Mouse (Mus musculus): ENCODE data around the gene Kcnk5. TPM values are rescaled to one million over a fixed set of nuclear protein-coding genes. Genes with fewer than 3 reads are reported as not detected.

Gene Kcnk5
- total and polyA plus RNA-seq, 3 experiments: 8.7 to 12.5 (median 11.7) TPM

DNA sequence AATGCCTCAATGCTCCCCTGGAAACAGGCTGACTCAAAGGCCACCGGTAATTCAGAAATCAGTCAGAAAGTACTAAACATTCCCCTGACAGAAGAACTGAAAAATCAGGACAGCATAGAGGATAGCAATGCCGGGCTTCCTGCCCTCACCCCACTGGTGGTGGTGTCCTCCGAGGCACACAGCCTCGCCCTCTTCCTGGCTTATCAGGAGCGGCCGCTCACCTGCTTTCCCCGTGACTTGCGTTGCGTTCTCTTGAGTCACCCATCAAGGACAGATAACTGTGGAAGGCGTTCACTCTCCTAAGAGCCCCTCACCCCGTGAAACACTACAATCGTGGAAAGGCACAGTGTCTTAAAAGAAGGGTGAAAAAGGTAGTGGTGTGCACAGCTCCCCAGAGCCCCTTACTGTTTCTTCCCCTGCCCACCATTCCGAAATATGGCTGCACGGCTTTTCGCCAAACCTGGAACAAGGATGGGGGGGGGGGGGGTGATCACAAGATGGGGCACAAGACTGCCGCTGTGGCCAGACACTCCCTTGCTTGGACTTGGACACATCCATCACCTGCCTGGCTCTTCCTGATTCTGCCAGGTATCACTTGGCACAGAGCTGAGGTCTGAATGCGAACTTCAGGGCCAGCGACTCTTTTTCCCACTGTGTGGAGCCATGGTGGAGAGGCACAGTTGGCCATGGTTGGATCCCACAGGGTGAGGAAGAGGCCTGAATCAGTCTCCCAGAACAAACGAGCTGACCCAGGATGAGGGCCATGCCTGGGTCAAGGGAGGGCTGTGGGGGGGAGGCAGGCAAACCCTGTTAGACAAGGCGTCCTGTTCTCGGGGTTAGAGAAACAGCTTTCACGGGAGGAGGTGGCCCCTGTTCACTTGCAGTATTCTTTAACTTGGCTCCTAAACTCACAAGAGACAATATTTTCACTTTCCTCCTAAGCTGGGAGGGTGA, 32.2 kb downstream of the Kcnk5 start:
- H3K36me3 ChIP-seq (replicated peaks in 1 of 2; ENCODE audit: control insufficient read depth in 1 of 2, insufficient read depth in 1 of 2, low read length in 1 of 2): peaks cover 23 to 66% of the 10 kb centered on the region in 2 experiments
- no peak overlapping the region for H3K4me2 ChIP-seq (ENCODE audit: insufficient read depth, low read depth, poor library complexity, severe bottlenecking)
- H3K27me3 ChIP-seq (replicated peaks): no peaks in the 10 kb centered on the region
- no peak overlapping the region for H3K9ac ChIP-seq (ENCODE audit: insufficient read depth, low read depth)
- H3K27ac ChIP-seq (ENCODE audit: insufficient read depth, low read depth): no peak overlapping the region
- dilution Hi-C loops (cut with MboI; ENCODE audit: extremely low pct_ligation_motif_present, extremely low pct_unique_long_range_greater_than_20kb, low sequenced_read_pairs) (no loop called here), in situ Hi-C loops (cut with MboI; ENCODE audit: low pct_ligation_motif_present, low pct_unique_long_range_greater_than_20kb, low sequenced_read_pairs) (no loop called here)
- peaks cover 0 to 21% of the 10 kb centered on the region in 2 experiments; a peak in 1 of 4 replicates for H3K4me1 ChIP-seq (ENCODE audit: control insufficient read depth in 1 of 2, insufficient read depth in 2 of 2)
- H3K9me3 ChIP-seq (replicated peaks; ENCODE audit: low read length): no peaks in the 10 kb centered on the region
- TF ChIP-seq RCOR1 (conservative IDR thresholded peaks at IDR 0.05; ENCODE audit: low read depth, low read length) (no peak), MAZ (IDR thresholded peaks at IDR 0.05; ENCODE audit: low read depth, low read length) (no peak), JUND (conservative IDR thresholded peaks at IDR 0.05; ENCODE audit: low read depth, low read length) (no peak), SIN3A (IDR thresholded peaks at IDR 0.05; ENCODE audit: low read length) (no peak), CHD2 (IDR thresholded peaks at IDR 0.05; ENCODE audit: low read length) (no peak), ZC3H11A (IDR thresholded peaks at IDR 0.05; ENCODE audit: low read depth, low read length) (no peak), ZMIZ1 (IDR thresholded peaks at IDR 0.05; ENCODE audit: low read depth, low read length) (no peak), ETS1 (conservative IDR thresholded peaks at IDR 0.05; ENCODE audit: low read depth, low read length) (no peak), ZNF384 (IDR thresholded peaks at IDR 0.05; ENCODE audit: low read depth, low read length) (no peak), USF1 (IDR thresholded peaks at IDR 0.05; ENCODE audit: low read depth, low read length) (no peak), USF2 (conservative IDR thresholded peaks at IDR 0.05; ENCODE audit: low read depth, low read length) (no peak), PAX5 (IDR thresholded peaks at IDR 0.05; ENCODE audit: low read length) (no peak)
- H3K4me3 ChIP-seq (replicated peaks in 1 of 3; ENCODE audit: low read depth in 2 of 3, low read length in 2 of 3, poor library complexity in 1 of 3): no peak overlapping the region
- H3K79me2 ChIP-seq (replicated peaks; ENCODE audit: control insufficient read depth, extremely low read depth, insufficient read depth, poor library complexity, severe bottlenecking): no peaks in the 10 kb centered on the region
- DNase-seq (ENCODE audit: extremely low read depth): no peak

GRCm38 (mm10) chr14:20148514-20148913, 33.1 kb downstream of the Kcnk5 start:
- TF ChIP-seq USF1 (IDR thresholded peaks at IDR 0.05; ENCODE audit: low read depth, low read length): no peak

More at GRCm38 (mm10) chr14:20148514-20148913, 33.1 kb downstream of the Kcnk5 start:
- no peak overlapping the region for H3K4me3 ChIP-seq (replicated peaks in 1 of 3; ENCODE audit: low read depth in 2 of 3, low read length in 2 of 3, poor library complexity in 1 of 3)
- no peaks in the 10 kb centered on the region for H3K27me3 ChIP-seq (replicated peaks)
- dilution Hi-C loops (cut with MboI; ENCODE audit: extremely low pct_ligation_motif_present, extremely low pct_unique_long_range_greater_than_20kb, low sequenced_read_pairs): no loop called here
- no peak overlapping the region for H3K9ac ChIP-seq (ENCODE audit: insufficient read depth, low read depth)
- no peak overlapping the region for H3K4me2 ChIP-seq (ENCODE audit: insufficient read depth, low read depth, poor library complexity, severe bottlenecking)
- H3K27ac ChIP-seq (ENCODE audit: insufficient read depth, low read depth): no peak overlapping the region
- peaks cover 0 to 19% of the 10 kb centered on the region in 2 experiments; a peak in 1 of 4 replicates for H3K4me1 ChIP-seq (ENCODE audit: control insufficient read depth in 1 of 2, insufficient read depth in 2 of 2)
- no peaks in the 10 kb centered on the region for H3K79me2 ChIP-seq (replicated peaks; ENCODE audit: control insufficient read depth, extremely low read depth, insufficient read depth, poor library complexity, severe bottlenecking)
- DNase-seq (ENCODE audit: extremely low read depth): no peak
- no peaks in the 10 kb centered on the region for H3K9me3 ChIP-seq (replicated peaks; ENCODE audit: low read length)
- H3K36me3 ChIP-seq (replicated peaks in 1 of 2; ENCODE audit: control insufficient read depth in 1 of 2, insufficient read depth in 1 of 2, low read length in 1 of 2): peaks cover 32 to 73% of the 10 kb centered on the region in 2 experiments
- in situ Hi-C loops (cut with MboI; ENCODE audit: low pct_ligation_motif_present, low pct_unique_long_range_greater_than_20kb, low sequenced_read_pairs): no loop called here

Measured in CH12.LX (cell line).